Mouse (Mus musculus) kidney, embryonic 14.5 days (tissue): ENCODE measurements around the gene Asxl1. TPM values are rescaled to one million over a fixed set of nuclear protein-coding genes. Genes with fewer than 3 reads are reported as not detected.

Source experiments
- ATAC-seq: fragments of 200-750 bp; cut with Nextera tagmentation; 2 replicates; pipeline ENCODE4 v1.8.0; 2017; ENCODE audit warnings: moderate number of reproducible peaks, mild to moderate bottlenecking, moderate TSS enrichment, moderate library complexity; ENCODE audit not compliant: low FRiP score, low TSS enrichment
- H3K27ac ChIP-seq: fragments of 300-500 bp; sonication (generic); 2 replicates; pipeline ENCODE4 v1.5.1; 2014; ENCODE audit warnings: low read depth, mild to moderate bottlenecking, low read length, moderate library complexity, mixed read lengths
- H3K27me3 ChIP-seq: fragments of 300-500 bp; sonication (generic); 2 replicates; pipeline ENCODE4 v1.6.1; 2014; ENCODE audit warnings: mild to moderate bottlenecking, low read length; ENCODE audit not compliant: control insufficient read depth, insufficient read depth
- H3K36me3 ChIP-seq: fragments of 300-500 bp; sonication (generic); 2 replicates; pipeline ENCODE4 v1.6.1; 2014; ENCODE audit warnings: low read length, mixed read lengths; ENCODE audit not compliant: control insufficient read depth, insufficient read depth
- H3K4me1 ChIP-seq: fragments of 300-500 bp; sonication (generic); 2 replicates; pipeline ENCODE4 v1.6.1; 2014; ENCODE audit warnings: low read length, mixed read lengths; ENCODE audit not compliant: control insufficient read depth, insufficient read depth
- H3K4me2 ChIP-seq: fragments of 300-500 bp; sonication (generic); replicated peaks from 2 replicates; pipeline ENCODE4 v1.6.1; 2014; ENCODE audit warnings: low read depth, mild to moderate bottlenecking, low read length
- H3K4me3 ChIP-seq: fragments of 300-500 bp; sonication (generic); 2 replicates; pipeline ENCODE4 v1.5.1; 2014; ENCODE audit warnings: mild to moderate bottlenecking, low read length
- H3K9ac ChIP-seq: fragments of 300-500 bp; sonication (generic); 2 replicates; pipeline ENCODE4 v1.6.1; 2014; ENCODE audit warnings: low read depth, mild to moderate bottlenecking, low read length, moderate library complexity
- H3K9me3 ChIP-seq: fragments of 300-500 bp; sonication (generic); 2 replicates; pipeline ENCODE4 v1.6.1; 2016; ENCODE audit warnings: low read length; ENCODE audit not compliant: control insufficient read depth
- WGBS: fragments of 180-500 bp; shearing (Covaris S2); extraction: QIAGEN DNeasy Blood & Tissue Kit; methylation state at CpG from one replicate; pipeline ENCODE4 v1.1.7; 2014; 5-methylcytosine and 5-hydroxymethylcytosine counted together
- polyA plus RNA-seq: library from polyadenylated mRNA; unstranded; fragments of >200 nt; fragmentation: Nextera tagmentation; extraction: Ambion mirVana; gene quantifications from 2 replicates; pipeline ENCODE4 v1.2.1, GENCODE M21; 2014

The Asxl1 gene
- polyA plus RNA-seq, 1 experiment from 2014 or later, result 20.8 TPM

GRCm38 (mm10) chr2:153440755-153441154 is 95.1 kb downstream of the Asxl1 start:
- Histone ChIP-seq H3K4me3 (no peak overlapping the region), H3K36me3 (peaks cover 4% of the 10 kb centered on the region; the same call in 1 of the 2 replicates), H3K27me3 (no peaks in the 10 kb centered on the region), H3K9me3 (no peaks in the 10 kb centered on the region), H3K27ac (peak overlapping the region; percentile 60; the same call in 1 of the 2 replicates), H3K4me1 (peaks cover 59% of the 10 kb centered on the region), H3K4me2 (no peak overlapping the region; the same call in 1 of the 2 replicates), H3K9ac (no peak overlapping the region)
- WGBS, result 27% methylated on average over 2 of the region's 2 CpGs
- no peak for ATAC-seq

GRCm38 (mm10) chr2:153441228-153441627 is 95.6 kb downstream of the Asxl1 start:
- peak overlapping the region; percentile 85; the same call in 1 of the 2 replicates for H3K4me2 ChIP-seq

GRCm38 (mm10) chr2:153442720-153443119 is 97.1 kb downstream of the Asxl1 start:
- H3K27me3 ChIP-seq, result no peaks in the 10 kb centered on the region
- H3K36me3 ChIP-seq, result no peaks in the 10 kb centered on the region
- H3K4me1 ChIP-seq, result peaks cover 43% of the 10 kb centered on the region
- peak overlapping the region; percentile 84 for H3K9ac ChIP-seq
- 4% methylated on average over 5 of the region's 5 CpGs for WGBS
- no peak for ATAC-seq
- H3K9me3 ChIP-seq, result no peaks in the 10 kb centered on the region
- peak overlapping the region; percentile 94; the same call in 1 of the 2 replicates for H3K27ac ChIP-seq
- H3K4me2 ChIP-seq, result peak overlapping the region; percentile 85
- H3K4me3 ChIP-seq, result peak overlapping the region; percentile 93

More at GRCm38 (mm10) chr2:153441228-153441627, 95.6 kb downstream of the Asxl1 start:
- Histone ChIP-seq H3K4me1 (peaks cover 54% of the 10 kb centered on the region), H3K4me3 (no peak overlapping the region), H3K9ac (no peak overlapping the region), H3K27ac (peak overlapping the region; percentile 60; the same call in 1 of the 2 replicates), H3K36me3 (no peaks in the 10 kb centered on the region), H3K27me3 (no peaks in the 10 kb centered on the region), H3K9me3 (no peaks in the 10 kb centered on the region)
- 26% methylated on average over 3 of the region's 3 CpGs for WGBS
- no peak for ATAC-seq

- H3K36me3 ChIP-seq, result no peaks in the 10 kb centered on the region
- H3K27me3 ChIP-seq, result no peaks in the 10 kb centered on the region
- H3K4me3 ChIP-seq, result peak overlapping the region; percentile 93
- H3K27ac ChIP-seq, result peak overlapping the region; percentile 94
- peak overlapping the region; percentile 84 for H3K9ac ChIP-seq
- peaks cover 37% of the 10 kb centered on the region for H3K4me1 ChIP-seq
- no peaks in the 10 kb centered on the region for H3K9me3 ChIP-seq
- H3K4me2 ChIP-seq, result peak overlapping the region; percentile 85
- ATAC-seq, result peak; percentile 21
- WGBS, result 1% methylated on average over 58 of the region's 59 CpGs
Measured at GRCm38 (mm10) chr2:153443434-153444240, 98.0 kb downstream of the Asxl1 start.

- WGBS, result 1% methylated on average over 38 of the region's 64 CpGs
- H3K27me3 ChIP-seq, result no peaks in the 10 kb centered on the region
- no peaks in the 10 kb centered on the region for H3K9me3 ChIP-seq
- H3K4me2 ChIP-seq, result peak overlapping the region; percentile 85
- peak; percentile 66 for ATAC-seq
- peaks cover 37% of the 10 kb centered on the region for H3K4me1 ChIP-seq
- H3K36me3 ChIP-seq, result no peaks in the 10 kb centered on the region
- H3K9ac ChIP-seq, result peak overlapping the region; percentile 84
- peak overlapping the region; percentile 94 for H3K27ac ChIP-seq
- peak overlapping the region; percentile 93 for H3K4me3 ChIP-seq
Measured at GRCm38 (mm10) chr2:153444254-153445136, 98.9 kb downstream of the Asxl1 start.

- no peaks in the 10 kb centered on the region for H3K36me3 ChIP-seq
- peak overlapping the region; percentile 93 for H3K4me3 ChIP-seq
- H3K27me3 ChIP-seq, result no peaks in the 10 kb centered on the region
- ATAC-seq, result peak; percentile 58
- peaks cover 34% of the 10 kb centered on the region for H3K4me1 ChIP-seq
- peak overlapping the region; percentile 92 for H3K27ac ChIP-seq
- peak overlapping the region; percentile 84 for H3K9ac ChIP-seq
- no peaks in the 10 kb centered on the region for H3K9me3 ChIP-seq
- peak overlapping the region; percentile 85 for H3K4me2 ChIP-seq
- under 1% methylated on average over 59 of the region's 59 CpGs for WGBS
Measured at GRCm38 (mm10) chr2:153445137-153446016, 99.7 kb downstream of the Asxl1 start.

GRCm38 (mm10) chr2:153446017-153446408 is 100.4 kb downstream of the Asxl1 start:
- Histone ChIP-seq H3K27me3 (no peaks in the 10 kb centered on the region), H3K27ac (no peak overlapping the region; the same call in 1 of the 2 replicates), H3K36me3 (no peaks in the 10 kb centered on the region), H3K4me2 (peak overlapping the region; percentile 85), H3K9ac (peak overlapping the region; percentile 84; the same call in 1 of the 2 replicates), H3K9me3 (no peaks in the 10 kb centered on the region), H3K4me1 (peaks cover 28% of the 10 kb centered on the region), H3K4me3 (peak overlapping the region; percentile 93)
- under 1% methylated on average over 8 of the region's 8 CpGs for WGBS
- ATAC-seq, result no peak

- no peaks in the 10 kb centered on the region for H3K27me3 ChIP-seq
- H3K4me2 ChIP-seq, result no peak overlapping the region
- ATAC-seq, result no peak
- H3K36me3 ChIP-seq, result no peaks in the 10 kb centered on the region
- no peak overlapping the region for H3K9ac ChIP-seq
- H3K4me3 ChIP-seq, result no peak overlapping the region
- H3K4me1 ChIP-seq, result peaks cover 23% of the 10 kb centered on the region
- no peak overlapping the region for H3K27ac ChIP-seq
- 7% methylated on average over 4 of the region's 4 CpGs for WGBS
- no peaks in the 10 kb centered on the region for H3K9me3 ChIP-seq
Measured at GRCm38 (mm10) chr2:153446476-153446875, 100.8 kb downstream of the Asxl1 start.
